Mouse (Mus musculus) spleen, postnatal 4 days (tissue): ENCODE results near the gene Ttll5.

Experiments used
- DNase-seq, 2 experiments: peaks; one replicate each; pipeline ENCODE4 v3.0.0; 2022; ENCODE audit warnings: low spot score in 2 of 2

The Ttll5 gene

DNA sequence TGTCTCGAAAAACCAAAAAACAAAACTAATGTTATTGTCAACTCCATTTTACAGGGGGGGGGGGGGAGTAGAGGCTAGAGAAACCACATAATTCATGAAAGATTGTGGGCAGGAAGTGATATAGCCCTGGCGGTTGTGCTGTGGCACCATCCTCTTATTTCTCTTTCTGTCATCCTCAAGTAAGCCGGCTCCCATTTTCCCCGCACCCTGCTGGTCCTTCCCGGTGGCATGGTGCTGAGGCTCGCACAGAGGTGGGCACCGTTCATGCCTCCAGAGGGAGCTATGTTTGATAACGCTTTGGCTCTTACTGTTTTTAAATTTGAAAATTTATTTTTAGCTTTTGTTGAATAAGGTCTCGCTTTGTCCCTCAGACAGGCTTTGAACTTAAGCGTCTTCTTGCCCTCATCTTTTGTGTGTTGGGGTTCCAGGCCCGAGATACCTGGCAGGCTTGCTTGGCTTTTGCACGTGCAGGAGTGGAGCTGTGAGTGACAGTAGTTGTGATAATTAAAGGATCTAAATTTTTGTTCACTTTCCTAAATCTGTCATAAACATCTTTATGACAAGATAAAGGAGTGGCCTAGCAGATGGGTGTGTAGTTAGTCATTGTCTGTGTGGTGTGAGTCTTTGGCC is 15.0 kb downstream of the Ttll5 start:
- DNase-seq, result no peak

DNA sequence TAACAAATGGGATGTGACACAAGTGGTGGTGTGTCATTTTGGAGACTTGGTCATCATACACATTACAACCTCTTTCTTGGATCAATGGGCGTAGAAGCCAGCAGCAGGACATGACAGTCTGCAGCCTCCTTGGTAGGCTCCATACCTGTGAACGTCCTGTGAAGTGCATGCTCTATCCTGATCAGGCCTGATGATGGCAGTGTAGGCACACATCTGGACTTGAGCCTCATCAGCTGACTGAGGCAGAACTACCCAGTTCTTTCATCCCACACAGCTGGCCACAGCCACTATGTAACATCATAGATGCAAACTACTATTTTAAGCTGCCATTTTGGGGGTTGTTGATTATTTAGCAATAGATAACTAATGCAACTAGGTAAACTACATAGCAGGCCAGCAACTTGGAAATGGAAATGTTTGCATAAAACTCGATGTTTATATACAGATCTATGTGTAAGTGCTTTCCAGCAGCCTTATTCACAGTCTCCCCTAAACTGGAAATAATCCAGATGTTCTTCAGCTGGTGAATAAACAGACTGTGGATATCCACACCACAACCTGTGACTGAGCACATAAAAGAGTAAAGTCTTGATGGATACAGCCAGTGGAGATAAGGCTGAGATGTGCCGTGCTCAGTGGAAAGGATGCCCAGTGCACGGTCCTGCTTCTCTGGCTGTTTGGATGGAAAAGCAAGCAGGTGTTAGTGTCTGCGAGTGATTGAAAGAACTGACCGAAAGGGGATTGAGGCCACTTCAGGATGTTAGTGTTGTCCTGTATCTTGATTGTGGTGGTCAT is 23.9 kb downstream of the Ttll5 start:
- DNase-seq, result no peak

DNA sequence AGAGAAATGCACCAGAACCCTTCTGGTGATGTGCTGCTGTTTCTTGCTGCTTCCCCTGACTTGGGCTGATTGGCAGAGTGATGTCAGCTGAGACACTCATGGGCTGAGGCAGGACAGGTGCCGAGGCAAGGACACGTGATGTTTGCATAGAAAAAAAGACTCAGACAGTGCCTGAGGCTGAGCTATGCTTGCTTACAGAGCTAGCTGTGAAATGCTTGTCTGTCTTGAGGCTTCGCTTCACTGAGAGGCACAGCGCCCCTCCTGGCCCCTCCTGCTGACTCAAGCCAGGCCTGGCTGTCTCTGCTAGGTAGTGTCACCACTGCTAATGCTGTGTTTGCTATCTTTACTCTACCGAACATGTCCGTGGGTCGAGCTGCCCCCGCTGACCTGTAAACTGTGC is 26.2 kb downstream of the Ttll5 start:
- DNase-seq, result no peak

DNA sequence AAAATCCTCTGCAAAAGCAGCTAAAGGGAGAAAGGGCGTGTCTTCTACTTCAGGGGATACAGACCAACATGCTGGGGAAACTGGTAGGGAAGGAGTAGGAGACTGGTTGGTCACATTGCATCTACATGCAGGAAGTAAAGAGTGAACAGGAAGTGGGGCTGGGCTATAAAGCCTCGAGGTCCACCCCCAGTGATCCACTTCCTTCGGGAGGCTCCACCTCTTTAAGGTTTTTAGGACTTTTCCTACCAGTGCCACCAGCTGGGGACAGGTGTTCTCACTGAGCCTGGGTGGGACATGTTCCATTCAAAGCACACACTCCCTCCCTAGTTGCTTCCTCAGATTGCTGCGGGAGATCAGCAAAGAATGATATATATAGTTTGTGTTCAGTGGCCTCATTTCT is 29.4 kb downstream of the Ttll5 start:
- no peak for DNase-seq

DNA sequence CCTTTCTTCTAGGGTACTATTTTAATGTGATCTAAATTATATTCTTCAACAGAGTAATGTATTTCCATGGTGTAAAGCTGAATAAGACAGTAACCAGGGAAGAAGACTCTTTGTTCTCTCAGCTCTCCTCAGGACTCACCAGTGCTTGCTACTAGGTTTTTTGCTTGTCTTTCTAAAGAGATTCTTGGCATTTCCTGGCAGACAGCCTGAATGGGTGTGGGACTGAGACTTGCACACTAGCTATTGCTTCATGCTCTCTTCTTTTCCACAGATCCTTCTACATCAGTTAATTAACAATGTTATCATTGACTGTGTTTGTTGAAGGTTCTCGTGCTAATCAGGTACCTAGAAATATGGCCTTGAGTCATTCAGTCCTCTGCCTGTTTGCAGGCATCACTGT is 29.8 kb downstream of the Ttll5 start:
- DNase-seq, result no peak

DNA sequence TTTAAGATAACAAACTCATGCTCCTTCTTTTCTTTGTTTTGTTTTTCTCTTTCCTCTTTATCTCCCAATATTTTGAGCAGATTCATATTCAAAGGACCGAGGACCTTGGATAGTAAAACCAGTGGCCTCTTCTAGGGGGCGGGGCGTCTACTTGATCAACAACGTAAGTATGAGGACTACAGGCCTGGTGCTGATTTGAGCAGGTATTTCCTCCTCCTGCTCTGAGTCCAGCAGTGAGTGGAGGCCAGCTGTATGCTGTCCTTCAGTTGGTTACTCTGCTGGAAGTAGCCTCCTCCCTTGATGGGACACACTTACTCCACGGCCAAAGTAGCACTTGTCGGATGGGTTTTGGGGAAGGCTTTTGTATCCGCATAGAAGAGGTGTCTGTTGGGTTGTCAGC is 32.8 kb downstream of the Ttll5 start:
- DNase-seq, result no peak

DNA sequence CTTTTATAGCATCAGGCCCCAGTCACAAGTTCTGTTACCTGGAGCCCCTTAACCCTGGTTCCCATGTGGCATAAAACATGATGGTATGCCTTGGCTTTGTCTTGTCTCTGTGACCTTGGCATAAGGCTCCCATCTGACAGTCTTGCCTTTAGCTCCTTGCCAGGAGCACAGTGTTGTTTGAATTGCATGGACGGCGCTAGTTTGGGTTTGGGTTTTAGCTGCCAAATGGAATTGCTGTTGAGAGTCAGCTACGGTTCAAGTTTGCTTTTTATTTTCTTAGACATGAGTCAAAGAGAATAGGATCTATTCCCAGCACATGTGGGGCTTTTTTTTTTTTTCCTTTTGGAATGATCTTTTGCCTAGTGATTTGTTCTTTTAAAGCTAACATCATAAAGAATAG is 34.7 kb downstream of the Ttll5 start:
- no peak for DNase-seq

DNA sequence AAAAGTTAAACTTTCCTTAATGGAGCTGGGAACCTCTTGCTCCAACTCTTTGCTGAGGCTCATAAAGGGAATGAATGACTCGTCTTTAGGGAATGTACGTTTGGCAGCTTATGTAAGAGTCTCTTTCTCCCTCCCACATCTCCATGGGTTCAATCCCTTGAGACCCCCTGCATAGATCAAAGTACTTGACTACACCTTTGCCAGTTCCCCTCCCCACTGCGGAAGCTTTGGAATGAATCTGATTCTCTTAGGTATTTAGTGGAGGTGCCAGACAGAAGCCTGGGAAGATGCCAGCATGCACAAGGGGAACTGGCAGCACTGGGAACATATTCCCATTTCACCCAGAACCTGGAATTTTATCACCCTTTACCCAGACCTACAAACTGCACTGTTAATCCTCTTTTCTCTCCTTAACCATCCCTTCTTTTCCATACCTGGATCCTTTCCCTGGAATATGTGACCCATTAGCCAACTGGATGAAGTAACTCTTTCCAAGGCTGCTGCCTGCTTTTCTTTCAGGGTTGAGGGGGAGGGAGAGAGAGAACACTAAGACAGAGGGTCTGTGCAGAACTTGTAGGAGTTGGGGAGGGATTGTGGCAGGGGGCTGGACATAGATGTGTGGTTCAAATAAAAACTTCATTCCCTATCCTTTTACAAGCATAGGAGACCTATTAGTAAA is 35.2 kb downstream of the Ttll5 start:
- DNase-seq, result no peak

DNA sequence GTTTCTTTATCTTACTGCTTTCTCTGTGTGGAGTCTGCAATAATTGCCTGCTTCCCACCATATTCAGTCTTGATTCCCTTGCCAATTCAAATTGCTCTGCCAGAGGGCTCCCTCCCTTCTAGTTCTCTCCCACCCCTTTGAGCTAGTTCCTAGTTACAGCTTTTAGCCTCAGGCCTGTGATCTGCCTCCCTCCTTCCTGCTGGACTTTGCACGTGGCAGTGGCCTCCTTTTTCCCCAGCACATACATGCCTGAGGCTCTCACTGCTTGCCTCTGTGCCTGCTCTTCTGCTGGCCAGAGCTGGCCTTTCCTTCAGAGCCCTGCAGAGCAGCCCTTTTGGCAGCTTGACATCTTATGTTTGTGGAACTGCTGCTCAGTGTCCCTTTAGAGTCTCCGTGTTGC is 38.1 kb downstream of the Ttll5 start:
- no peak for DNase-seq

DNA sequence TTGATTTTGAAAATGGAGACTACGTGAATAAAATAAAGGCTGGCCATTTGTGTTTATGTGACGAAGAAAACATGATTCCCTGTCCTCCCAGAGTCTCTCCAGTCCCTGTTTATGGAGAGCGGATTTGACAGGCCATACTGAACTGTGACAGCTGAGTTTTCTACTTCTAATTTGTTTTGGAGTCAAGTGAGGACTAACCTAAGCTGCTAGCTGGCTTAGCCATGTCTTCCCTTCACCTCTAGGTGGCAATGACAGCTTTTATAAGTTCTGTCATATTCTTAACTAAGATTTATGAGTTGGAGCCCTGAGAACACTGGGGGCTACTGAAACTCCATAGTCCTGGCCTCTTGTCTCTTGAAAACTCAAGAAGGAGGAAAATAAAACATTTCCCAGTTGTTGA is 41.1 kb downstream of the Ttll5 start:
- DNase-seq, result no peak

DNA sequence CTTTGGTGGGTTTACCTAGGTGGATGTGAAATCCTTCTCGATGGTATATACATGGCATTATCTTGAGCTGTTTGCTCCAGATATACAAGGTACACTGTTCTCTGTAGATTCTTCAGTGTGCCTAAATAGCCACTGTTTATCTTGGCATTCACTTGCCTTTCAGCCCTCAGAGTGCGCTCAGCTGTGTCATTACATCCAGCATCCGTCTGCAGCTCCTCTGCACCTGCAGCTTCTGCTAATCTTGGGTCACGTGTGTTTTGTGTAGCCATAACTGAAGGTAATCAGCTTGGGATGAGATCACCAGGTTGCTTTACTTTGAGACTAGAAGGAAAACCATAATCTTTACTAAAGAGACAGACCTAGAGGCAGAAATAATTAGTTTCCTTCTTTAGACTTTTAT is 42.2 kb downstream of the Ttll5 start:
- DNase-seq, result no peak

DNA sequence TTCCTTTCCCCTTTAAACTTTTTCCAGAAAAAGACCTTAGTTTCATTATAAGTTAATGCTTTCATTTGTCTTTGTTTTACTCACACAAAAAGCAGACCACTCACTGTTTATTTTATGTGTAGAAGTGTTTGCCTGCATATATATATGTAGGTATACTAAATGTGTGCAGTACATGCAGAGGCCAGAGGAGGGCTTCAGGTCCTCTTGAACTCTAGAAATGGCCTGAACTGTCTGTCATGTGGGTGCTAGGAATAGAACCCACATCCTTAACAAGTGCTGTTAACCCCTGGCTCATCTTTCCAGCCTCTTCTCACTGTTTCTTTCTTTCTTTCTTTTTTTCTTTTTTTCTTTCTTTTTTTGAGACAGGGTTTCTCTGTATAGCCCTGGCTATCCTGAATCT is 42.7 kb downstream of the Ttll5 start:
- DNase-seq, result no peak

DNA sequence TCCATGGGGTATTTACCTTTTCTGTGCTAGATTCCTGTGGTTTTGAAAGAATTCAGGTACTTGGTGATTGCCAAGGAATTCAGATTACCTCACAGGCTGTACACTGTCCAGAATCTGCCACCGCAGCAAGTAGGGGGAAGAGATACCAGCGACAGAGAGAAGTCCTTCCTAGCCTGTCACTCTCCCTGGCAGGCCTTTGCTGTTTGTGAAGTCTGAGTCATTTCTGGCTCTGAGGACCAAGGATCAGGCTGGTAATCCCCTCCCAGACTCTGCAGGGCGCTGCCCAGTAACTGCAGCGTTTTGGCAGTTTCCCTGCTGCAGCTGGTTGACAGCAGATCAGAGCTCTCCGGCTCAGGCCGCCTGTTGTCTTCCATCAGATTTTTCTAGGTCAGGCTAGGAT is 45.0 kb downstream of the Ttll5 start:
- DNase-seq, result no peak

DNA sequence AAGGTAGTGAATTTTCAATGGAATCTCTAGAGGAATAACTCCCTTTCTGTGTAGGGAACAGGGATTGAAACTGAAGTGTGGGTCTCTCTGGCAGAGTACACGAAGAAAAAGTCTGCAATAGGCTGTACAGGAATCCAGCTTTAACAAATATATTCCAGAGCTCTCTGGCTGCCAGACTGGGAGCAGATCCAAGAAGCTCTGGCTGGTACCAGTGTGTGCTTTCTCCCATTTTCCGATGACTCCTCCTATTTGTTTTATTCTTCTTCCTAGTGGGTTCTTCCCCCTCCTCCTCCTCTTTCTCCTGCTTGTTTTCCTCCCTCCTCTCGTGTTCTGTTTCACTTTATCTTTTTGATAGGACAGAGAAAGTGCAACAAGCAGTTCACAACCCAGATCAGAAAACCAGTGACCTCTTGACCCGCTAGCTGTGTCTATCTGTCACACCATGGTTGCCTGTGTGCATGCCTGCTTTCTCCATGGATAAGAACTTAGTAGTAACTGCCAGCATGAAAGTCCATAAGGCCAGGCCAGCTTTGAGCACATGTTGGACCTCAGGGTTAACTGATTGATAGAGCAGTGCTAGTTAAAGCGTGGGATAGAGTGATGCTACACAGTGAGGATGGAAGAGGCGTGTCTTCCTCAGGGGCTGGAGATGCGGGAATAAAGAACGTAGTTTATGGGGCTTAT is 55.3 kb downstream of the Ttll5 start:
- no peak for DNase-seq

DNA sequence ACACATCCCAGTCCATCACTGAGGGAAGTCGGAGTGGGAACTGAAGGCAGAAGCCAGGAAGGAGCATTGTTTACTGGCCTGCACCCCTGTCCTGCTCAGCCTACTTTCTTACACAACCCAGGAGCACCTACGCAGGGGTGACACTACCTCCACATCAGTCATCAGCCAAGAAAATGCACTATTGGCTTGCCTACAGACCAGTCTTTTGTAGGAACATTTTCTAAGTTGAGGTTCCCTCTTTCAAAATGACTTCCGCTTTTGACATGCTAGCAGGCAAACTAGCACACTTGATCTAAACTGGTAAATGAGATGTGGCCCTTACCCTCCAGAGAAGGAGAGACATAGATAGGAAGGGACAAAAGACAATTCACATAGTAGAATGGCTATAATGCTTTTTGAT is 60.6 kb downstream of the Ttll5 start:
- no peak for DNase-seq

DNA sequence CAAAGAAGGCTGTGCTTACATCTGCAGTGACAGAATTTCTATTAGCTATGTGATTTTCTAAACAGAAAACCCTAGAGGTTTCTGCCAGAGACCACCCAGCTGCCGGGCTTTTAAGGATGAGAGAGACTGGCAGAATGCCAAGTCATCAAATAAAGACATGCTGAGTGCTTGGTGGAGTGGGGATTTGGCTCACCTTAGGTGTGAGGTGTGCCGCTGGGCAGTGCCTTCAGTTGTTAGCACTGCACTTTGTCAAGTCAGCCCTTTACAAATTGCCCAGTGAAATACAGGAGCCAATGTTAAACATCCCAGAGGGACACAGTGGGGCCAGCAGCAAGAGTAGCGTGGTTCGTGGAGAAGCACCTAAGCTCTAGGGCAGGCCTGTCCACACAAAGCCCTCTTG is 65.6 kb downstream of the Ttll5 start:
- DNase-seq, result no peak

DNA sequence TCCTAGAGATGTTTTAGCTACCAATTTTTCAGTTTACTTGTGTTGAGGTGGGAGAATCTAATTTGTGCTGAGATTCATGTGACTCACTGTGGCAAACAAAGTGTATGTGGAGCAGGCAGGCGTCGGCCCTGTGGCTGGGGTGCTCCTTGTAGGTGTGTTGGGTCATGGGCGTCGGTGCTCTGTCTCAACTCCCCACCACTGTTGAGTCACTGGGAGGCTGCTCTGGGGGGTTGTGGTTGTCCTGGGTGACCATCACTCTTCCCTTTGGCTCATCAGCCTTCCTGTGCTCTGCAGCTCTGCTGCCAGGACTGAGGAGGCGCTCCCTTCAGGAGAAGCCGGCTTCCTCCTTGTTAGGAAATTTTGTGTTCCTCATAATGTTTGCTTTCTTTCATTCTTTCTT is 79.5 kb downstream of the Ttll5 start:
- DNase-seq, result no peak

DNA sequence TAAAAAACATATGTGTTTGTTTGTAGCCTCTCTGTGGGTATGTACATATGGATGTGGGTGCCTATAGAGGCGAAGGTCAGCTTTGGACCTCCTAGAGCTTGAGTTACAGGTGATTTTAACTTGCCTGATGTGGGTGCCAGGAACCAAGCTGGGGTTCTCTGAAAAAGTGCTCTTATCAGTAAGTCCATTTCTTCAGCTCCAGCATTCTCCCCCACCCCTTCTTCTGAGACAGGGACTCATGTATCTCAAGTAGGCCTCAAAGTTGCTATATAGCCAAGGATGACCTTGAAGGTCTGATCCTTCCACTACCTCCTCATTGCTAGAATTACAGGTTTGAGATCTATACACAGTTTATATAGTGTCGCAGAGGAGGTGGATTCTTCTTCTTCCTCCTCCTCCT is 81.2 kb downstream of the Ttll5 start:
- no peak for DNase-seq

DNA sequence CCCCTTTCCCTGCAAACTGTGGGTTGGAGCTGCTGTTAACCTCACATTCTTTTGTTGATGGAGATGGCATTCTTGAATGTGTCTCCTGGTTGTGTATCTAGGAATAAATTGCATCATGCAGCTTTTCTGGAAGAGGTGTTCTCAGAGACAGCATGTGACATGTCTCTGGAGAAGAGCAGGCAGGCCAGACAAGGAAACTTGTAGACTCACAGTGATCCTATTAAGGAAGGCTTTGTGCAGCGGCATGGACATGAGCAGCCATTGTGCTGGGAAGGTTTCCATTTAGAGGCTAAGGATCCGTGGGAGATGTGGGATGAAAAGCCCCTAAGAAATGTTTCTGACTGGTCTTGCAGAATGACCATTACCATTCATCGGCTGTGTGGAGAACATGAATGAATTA is 83.4 kb downstream of the Ttll5 start:
- DNase-seq, result no peak

DNA sequence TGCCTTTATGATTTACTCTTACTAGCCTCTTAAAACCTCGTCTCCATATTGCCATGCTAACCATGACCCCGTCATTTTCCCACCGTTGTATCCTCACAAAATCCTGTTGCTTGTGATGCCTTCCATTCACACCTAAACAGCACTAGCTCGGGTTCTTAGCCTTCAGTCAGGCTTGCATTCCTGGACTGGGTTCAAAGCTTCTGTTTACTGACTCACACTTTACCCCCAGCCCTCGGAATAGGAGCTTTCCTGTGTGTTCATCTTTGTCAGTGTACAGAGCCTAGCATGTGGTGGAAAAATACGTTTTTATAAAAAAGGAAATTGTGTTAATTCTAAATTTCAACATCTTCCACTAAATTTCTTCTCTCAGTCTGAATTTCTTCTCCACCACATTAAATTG is 86.4 kb downstream of the Ttll5 start:
- DNase-seq, result no peak

DNA sequence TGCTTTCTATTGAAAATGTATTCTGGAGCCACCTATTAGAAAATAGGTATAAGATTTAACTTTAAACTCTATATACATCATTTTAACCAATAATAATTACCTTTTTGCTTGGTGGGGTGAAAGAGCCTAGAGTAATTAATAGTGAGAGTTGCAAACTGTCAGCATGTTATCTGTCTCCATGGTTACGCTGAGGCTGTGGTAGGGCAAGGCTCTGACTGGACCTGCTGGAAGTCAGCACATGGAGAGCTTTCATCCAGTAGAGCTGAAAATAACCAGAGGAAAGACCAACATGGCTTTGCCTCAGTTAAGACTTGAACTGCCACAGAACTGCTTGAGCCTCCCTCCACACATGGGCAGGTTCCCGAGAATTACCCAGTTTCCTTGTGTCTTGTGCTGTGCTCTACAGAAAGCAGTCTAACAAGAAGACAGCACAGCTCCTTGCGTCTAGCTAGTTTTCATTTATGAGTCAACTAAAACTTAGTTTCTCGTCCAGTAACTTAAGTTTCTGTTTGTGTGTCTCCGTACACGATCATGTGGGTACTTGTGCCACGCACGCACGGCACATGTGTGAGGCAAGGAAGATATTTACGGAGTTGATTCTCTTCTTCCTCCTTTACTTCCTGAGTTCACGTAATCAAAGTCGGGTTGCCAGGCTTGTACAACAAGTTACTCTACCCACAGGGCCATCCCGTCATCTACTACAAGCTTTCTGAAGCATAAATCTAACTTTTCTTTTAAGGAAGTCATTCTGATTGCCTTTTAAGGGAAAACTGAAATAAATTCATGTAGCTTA is 88.4 kb downstream of the Ttll5 start:
- DNase-seq, result no peak

DNA sequence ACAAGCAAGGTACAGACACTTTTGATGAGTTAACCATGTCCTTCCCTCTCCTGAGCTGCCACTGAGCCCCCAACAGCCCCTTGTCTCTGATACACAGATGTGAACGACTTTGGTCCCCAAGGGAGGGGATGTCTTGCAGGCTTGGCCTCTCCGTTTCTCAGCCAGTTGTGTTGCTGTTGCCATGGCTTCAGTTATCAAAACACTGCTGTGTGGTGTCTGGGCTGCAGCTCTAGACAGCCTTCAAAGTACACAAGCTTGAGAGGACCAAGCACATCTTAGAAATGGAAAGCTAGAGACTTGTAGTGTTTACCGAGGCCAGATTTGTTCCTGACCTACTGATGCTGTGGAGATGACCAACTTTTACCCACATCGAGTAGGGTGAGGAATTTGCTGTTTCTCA is 102.4 kb downstream of the Ttll5 start:
- no peak for DNase-seq
